Mouse (Mus musculus) retina, adult 2 months (tissue): ENCODE data around the gene Tanc1.

Experiments
- DNase-seq: peaks from one replicate; pipeline ENCODE4 v3.0.0-alpha.2; 2012; ENCODE audit warnings: low read depth, low spot score

Gene Tanc1

DNA sequence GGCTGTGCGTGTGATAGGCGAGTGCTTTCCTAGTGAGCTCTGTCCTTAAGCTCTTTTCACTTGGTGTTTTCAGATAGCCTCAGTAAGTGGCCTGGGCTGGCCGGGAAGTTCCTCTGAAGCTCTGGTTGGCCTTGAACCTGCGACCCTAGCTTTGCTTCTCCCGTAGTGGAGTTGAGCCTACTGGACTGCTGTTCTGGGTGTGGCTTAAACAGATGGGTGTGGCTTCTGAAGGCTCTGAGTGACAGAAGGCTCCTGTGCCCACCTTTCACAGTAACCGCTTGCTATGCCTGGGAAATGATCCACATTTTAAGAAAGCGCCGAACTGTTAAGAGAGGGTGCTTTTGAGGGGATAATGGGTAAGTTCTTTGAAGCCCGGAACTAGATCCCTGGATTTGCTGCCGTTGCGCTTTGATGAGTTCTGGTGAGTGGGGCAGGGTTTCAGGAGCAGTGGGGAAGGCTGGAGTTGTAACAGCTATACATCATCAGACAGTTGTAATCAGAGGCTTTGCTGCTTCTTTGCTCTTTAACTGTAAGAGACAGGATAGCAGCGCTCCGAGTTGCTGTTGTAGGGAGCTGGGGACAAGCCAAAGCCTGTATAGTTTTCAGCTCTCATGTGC is 144.4 kb downstream of the Tanc1 start:
- no peak for DNase-seq

DNA sequence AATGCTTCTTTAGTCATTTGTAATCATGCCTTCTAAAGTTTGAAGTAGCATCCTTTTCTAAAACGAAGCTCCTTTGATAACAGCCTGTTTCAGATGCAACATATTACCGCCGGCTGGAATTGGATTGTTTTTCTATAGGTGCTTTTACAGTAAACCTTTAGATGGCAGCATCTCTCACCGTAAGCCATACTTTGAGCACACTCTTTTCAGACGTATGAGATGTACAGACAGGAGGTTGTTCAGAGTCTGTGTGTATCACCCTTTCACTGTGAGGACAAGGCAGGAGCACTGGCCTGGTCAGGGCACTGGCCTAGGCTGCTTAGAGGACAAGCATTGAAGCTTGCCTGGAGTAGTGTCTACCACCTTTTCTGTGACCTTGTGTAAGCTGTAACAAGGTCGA is 145.2 kb downstream of the Tanc1 start:
- DNase-seq: no peak

DNA sequence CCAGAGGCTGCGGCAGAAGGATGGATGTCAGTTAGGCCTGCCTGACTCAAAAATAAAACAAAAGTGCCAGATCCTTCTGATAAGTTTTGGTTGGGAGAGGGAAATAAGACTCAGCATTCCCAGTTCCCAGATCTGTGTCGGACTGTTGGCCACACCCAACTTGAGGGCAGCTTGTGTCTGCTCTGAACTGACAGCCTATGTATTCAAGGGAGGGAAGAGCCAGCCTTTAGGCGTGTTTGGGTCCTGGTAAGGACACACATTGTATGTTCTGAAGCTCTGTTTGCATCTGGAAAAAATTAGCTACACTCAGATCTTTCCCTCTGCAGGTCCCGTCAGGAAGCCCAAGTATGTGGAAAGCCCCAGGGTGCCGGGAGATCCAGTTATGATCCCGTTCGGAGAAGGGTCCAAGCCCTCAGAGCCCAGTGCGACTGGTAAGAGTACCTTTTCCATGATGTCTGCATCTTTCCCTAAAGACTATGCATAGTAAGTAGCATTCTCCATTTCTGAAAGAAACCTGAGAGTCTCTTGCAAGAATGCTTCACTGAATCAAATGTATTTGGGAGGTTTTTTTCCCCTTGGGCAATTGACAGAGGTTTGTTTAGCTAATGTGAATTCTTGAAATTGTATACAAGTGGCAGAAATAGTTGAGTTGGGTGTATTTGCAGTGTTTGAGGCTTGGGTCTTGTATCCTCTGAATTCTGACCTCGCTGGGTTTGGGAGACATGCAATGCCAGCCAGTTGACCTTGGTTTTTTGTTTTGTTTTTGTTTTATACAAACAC is 146.5 kb downstream of the Tanc1 start:
- no peak for DNase-seq

DNA sequence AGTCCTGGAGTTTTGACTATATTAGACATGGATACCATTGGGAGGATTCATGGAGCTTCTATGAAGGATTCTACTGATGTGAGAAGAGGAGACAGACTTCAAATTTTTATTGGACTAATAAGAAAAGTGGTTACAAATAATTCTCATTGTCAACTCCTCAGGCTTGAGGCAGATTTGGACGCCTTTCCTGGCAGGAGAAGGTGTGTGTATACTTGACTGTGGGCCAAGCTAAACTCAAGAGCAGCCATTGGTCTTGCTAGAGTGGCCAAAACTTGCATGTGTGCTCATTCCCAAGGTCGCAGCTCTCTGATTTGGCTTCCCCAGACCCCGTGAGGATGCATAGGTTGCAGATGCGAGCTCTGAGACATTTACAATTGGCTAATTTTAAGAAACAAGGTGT is 148.9 kb downstream of the Tanc1 start:
- no peak for DNase-seq

DNA sequence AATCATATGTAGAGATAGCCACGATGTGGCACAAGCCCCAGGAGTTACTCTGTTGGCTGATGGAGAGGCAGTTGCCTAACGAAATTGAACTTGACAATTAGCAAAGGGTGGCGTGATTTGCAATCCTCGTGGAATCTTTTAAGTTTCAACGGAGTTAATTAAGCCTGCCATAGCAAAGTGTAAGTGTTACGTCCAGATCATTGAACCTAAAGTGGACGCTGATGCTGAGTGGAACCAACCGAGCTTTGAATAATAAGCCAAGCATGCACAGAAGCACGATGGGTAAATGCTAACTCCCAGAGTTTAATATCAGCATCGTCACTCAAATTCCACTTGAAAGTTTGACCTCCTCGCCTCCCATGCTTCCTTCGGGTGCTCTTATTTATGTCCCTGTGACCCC is 149.3 kb downstream of the Tanc1 start:
- DNase-seq: no peak

DNA sequence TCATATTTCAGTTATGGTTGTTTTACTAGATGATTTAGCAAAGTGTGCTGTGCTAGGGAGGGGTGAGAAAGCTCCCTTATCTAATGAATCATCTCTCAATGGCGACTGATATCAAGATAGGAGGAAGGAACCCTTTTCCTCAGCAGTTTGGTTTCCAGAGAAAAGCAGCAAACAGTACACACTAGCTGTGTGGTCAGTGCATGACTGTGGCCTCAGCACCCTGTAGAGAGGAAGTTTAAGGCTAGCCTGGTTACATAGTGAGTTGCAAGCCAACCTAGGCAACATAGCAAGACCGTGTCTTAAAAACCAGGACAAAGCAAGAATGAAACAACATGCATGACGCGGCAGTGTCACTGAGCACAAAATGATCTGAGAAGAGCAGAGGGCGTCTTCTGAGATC is 150.4 kb downstream of the Tanc1 start:
- no peak for DNase-seq

GRCm38 (mm10) chr2:59765671-59766070 is 153.8 kb downstream of the Tanc1 start:
- no peak for DNase-seq

GRCm38 (mm10) chr2:59767893-59768292 is 156.1 kb downstream of the Tanc1 start:
- no peak for DNase-seq

- DNase-seq: no peak
These were observed 157.0 kb downstream of the Tanc1 start for GRCm38 (mm10) chr2:59768661-59769384.

DNA sequence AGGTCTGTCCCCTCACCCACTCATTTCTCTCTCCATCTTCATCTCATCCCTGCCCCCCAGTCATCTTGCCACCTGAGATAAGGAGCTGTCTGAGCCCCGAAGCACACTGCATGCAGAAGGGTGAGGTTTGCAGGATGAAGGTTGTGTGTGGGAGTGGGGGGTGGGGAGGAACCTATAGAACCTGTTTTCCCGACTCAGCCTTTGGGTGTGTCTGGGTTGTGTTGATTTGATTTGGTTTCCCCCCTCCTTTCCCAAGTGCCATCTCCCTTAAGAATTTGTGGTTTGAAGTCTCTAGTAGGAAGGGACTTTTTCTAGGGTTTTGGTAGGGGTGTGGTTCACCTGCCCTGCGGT is 157.5 kb downstream of the Tanc1 start:
- DNase-seq: no peak

- no peak for DNase-seq
These were observed 159.9 kb downstream of the Tanc1 start for GRCm38 (mm10) chr2:59771708-59772107.

- no peak for DNase-seq
These were observed 160.4 kb downstream of the Tanc1 start for GRCm38 (mm10) chr2:59772261-59772683.

DNA sequence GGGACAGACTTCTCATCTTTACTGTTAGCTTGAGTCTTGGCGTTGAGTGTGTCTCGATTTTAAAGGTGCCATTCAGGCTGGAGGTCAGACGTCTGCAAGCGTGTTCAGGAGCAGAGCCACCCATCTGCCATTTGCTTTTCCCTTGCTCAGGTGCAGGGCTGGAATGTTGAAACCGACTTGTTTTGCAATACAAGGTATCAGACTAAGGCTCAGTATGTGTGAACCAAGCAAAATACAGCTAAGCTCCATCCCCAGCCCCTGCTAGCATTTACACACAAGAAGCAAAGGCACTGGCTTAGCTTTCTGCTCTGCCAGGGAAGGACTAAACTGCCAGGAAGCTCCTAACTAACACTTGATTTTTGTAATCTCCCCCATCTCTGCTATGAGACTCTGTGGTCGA is 162.5 kb downstream of the Tanc1 start:
- no peak for DNase-seq

GRCm38 (mm10) chr2:59775148-59775547 is 163.3 kb downstream of the Tanc1 start:
- DNase-seq: no peak

GRCm38 (mm10) chr2:59775820-59776219 is 164.0 kb downstream of the Tanc1 start:
- DNase-seq: no peak

DNA sequence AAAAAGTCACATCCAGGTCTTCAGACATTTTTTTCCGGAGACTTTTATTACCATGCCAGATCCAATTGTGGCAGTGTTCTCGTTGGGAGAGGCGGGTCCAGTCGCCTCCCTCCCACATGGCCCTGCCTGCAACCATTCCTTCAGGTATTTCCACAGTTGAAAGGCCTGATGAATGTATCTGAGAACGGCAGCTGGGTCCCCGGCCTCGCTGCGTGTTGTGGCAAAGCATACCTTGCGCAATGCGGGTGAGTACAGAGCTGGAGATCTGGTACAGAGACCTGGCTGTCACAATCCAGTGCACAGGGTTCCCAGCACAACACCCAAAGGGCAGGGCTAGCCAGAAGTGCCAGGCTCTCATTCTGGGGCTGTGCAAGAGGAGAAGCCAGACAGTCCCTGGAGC is 167.5 kb downstream of the Tanc1 start:
- no peak for DNase-seq

GRCm38 (mm10) chr2:59780240-59780639 is 168.4 kb downstream of the Tanc1 start:
- no peak for DNase-seq

- DNase-seq: no peak
These were observed 171.4 kb downstream of the Tanc1 start for GRCm38 (mm10) chr2:59783055-59783831.

DNA sequence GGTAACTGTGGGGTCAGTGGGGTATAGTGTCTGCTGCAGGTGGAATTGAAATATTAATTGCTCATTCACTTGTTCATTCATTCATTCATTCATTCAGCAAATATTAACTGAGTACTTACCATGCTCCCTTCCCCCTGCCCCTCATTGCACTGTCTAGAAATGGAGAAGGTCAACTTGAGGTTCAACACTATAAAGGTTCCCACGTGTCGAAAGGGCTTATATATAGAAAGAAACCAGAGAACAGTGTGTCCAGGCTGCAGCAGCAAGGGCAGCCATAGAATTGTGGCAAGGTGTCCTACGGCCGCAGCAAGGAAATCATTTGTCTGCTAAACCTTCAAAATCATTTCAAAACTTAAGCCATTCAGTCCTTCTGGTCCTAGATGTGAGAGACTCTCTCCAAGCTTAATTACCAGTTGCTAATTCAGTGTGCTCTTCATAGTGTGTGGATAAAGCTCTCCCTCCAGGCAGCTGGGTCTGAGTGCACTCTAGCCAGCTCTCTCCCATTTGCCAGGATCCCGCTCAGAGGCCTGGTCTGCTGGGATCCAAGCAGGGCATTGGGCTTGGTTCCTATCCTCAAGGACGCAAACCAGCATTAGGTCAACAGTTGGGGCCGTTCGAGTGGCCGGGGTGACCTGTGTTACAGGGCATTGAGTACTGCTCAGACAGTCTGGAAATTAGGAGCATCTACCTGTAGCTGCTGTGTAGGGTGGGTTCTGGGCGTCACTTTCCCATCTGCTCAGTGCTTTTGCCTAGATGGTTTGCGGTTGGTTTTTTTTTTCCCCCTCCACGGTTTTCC is 172.2 kb downstream of the Tanc1 start:
- DNase-seq: no peak

- no peak for DNase-seq
These were observed 172.7 kb downstream of the Tanc1 start for GRCm38 (mm10) chr2:59784628-59784883.

GRCm38 (mm10) chr2:59785597-59785996 is 173.8 kb downstream of the Tanc1 start:
- no peak for DNase-seq
